Mouse (Mus musculus) mouse embryonic stem cell (cell line): ENCODE results near the gene Armc6.

Experiments
- in situ Hi-C, 2 experiments: fragments of 300-500 bp; cut with MboI; formaldehyde crosslinking; loops; 1 replicate in 1 of 2; 3 replicates in 1 of 2; pipeline ENCODE4 v1.14.3; 2019 to 2020; ENCODE audit warnings: low sequenced_read_pairs in 2 of 2, low pct_unique_long_range_greater_than_20kb in 1 of 2, mixed read lengths in 1 of 2; ENCODE audit not compliant: unreplicated experiment in 1 of 2

Gene Armc6

DNA sequence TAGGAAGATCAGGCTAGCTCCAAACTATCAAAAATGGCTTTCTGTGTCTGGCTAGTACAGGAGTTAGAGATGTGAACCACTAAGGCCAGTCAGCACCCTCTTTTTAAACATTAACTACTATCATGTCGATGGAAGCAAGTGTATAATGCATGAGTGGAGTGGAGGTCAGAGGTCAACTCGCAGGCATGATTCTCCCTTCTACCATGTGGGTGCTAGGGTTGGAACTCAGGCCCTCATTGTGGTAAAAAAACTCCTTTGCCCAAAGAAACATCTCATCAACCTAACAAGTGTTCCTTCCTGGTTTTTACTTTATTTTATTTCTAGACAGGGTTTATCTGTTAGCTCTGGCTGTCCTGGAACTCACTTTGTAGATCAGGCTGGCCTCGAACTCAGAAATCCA, 63.5 kb downstream of the Armc6 start:
- in situ Hi-C loops = no loop called here
